Mouse (Mus musculus): ENCODE measurements around the gene 4930558K02Rik.

4930558K02Rik gene

DNA sequence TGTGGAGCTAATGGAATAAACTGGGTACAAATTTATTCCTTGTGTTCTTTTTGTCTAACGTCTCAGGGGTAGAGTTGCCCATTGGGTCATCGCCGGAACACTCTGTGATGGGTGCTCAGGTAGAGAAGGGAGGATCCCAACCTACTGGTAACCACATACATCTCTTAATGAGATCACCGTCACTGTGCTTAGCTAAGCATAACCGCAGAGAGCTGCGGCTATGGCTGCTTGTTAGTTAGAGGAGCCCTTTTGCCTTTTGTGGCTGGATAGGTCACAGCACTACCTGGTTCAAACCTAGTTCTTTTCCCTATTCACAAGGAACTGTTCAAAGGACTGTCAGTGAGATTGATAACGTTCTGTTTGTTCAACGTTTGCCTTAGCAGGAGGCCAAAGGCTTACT lies 70.4 kb downstream of the 4930558K02Rik start:
- no peaks in the 10 kb centered on the region for H3K36me3 ChIP-seq (ENCODE audit: control insufficient read depth, insufficient read depth, low read length, poor library complexity, severe bottlenecking)

DNA sequence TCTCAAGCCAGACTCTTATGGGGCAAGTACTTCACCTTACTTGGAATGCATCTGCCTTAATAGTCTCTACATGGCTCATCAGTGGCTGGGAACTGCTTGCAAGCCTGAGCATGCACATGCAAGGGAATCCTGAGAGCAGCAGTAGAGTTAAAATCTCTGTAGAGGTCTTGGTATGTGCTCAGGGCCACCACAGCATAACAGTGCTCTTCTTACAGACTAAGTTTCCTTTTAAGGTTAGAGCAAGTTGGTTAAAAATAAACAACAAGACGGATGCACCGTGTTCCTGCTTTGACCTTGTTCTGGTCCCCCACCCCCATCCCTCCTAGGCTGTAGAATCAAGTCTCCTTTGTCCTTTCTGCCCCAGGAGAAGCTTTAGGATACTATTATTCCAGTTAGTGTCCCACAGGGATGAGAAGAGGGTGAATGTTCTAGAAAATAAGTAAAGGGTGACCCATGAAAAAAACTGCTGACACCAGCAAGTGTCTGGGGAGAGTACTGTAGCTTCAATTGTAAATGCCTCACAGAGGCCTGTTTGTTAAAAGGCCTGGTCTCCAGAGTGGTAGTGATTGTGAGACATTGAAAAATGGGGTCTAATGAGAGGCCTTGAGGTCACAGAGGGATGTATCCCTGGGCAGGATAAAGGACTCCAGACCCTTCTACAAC lies 71.5 kb downstream of the 4930558K02Rik start:
- H3K36me3 ChIP-seq (ENCODE audit: control insufficient read depth, insufficient read depth, low read length, poor library complexity, severe bottlenecking), result no peaks in the 10 kb centered on the region
- H3K27me3 ChIP-seq (ENCODE audit: control insufficient read depth, insufficient read depth, low read length, poor library complexity, severe bottlenecking), result no peaks in the 10 kb centered on the region
- DNase-seq (ENCODE audit: low read depth, low spot score), result no peak

More for the DNA sequence above, 70.4 kb downstream of the 4930558K02Rik start:
- peak; percentile 52 for DNase-seq (ENCODE audit: low read depth, low spot score)
- no peaks in the 10 kb centered on the region for H3K27me3 ChIP-seq (ENCODE audit: control insufficient read depth, insufficient read depth, low read length, poor library complexity, severe bottlenecking)

DNA sequence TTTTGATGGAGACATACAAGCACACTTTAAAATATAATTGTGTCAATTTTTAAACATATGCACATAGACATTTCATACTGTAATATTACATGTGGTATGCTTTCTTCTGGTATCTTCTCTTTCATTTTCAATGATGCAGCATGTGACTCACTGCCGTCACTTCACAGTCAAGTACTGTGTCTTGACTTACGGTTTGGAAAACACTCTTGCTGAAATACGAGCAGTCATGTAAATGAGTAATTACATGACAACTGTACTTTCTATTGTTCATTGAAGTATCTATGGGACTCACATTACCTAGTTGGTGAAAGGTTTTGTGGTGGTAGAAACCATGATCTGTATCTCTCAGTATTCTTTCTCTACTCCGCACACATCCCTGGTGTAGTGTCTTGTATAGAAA lies 72.3 kb downstream of the 4930558K02Rik start:
- DNase-seq (ENCODE audit: low read depth, low spot score), result no peak

DNA sequence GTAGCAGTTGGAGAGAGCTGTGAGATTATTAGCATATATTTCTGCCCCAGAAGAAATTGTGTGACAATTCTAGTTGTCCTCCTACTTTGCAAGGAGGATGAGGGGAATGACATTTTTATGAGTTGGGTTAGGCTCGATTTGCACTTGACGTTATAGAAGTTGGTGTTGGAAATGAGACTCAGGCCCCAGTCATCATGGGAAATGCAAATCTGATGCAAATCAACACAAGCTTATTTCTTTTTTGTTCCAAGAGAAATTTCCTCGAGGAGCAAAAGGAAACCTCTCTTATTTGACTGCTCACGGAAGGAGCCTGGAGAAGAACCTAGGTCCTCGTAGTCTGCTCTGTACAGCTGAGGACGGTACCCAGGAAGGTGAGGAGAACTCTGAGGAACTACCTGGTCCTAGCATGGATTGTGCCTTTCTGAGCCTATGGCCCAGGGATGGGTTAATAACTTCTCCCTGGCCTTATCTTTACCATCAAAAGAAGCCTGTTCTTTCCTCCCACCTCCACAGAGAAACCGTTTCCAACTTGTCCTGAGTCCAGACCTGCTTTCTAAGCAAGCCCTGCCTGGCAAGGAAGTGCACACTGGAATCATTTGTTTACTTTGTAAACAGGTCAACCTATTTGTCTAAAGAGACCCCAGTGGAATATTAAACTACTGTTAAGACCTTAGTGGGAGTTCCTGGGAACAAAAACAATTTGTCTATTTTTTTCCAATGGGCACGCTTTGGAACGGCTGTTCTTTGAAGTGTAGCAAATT lies 76.6 kb downstream of the 4930558K02Rik start:
- Histone ChIP-seq H3K27me3 (ENCODE audit: control insufficient read depth, insufficient read depth, low read length, poor library complexity, severe bottlenecking) (no peaks in the 10 kb centered on the region), H3K36me3 (ENCODE audit: control insufficient read depth, insufficient read depth, low read length, poor library complexity, severe bottlenecking) (no peaks in the 10 kb centered on the region)
- no peak for DNase-seq (ENCODE audit: low read depth, low spot score)

More for the DNA sequence above, 72.3 kb downstream of the 4930558K02Rik start:
- Histone ChIP-seq H3K27me3 (ENCODE audit: control insufficient read depth, insufficient read depth, low read length, poor library complexity, severe bottlenecking) (no peaks in the 10 kb centered on the region), H3K36me3 (ENCODE audit: control insufficient read depth, insufficient read depth, low read length, poor library complexity, severe bottlenecking) (no peaks in the 10 kb centered on the region)

DNA sequence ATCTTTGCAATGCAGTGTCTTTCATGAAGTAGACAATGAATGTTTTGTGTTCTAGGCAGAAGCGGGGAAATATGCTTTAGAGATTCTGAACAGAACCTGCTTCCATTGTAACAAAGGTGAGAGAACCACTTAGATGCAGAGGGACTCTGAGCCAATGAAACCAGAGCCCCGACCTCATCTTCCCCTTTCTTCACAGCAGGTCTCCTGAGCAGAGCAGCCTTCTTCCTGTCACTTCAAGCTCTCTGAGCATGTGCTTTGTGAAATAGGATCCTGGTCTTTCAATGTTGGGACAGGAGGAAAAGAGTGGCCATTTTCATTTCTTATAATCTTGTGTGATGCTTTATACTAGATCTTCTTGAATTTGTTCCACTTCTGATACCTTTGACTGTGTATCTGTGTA lies 79.3 kb downstream of the 4930558K02Rik start:
- H3K27me3 ChIP-seq (ENCODE audit: control insufficient read depth, insufficient read depth, low read length, poor library complexity, severe bottlenecking), result no peaks in the 10 kb centered on the region
- peak; percentile 54 for DNase-seq (ENCODE audit: low read depth, low spot score)
- no peaks in the 10 kb centered on the region for H3K36me3 ChIP-seq (ENCODE audit: control insufficient read depth, insufficient read depth, low read length, poor library complexity, severe bottlenecking)

DNA sequence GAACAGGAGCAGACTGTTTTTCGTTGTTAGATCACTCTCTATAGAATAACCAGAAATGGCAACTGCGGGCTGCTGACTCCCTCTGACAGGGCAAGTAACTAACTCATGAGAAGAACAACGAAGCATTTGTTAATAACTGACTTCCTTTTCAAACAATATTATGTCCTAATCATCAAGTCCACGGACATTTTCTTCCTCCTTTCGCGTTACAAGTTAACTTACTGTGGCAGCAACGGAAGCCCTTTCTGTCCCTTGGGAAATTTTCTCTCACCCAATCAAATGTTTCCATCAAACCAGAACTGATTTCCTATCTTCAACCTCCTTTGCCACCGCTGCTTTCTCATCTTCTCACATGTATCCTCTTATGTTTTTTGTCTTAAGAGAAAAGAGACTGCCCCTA lies 82.2 kb downstream of the 4930558K02Rik start:
- DNase-seq (ENCODE audit: low read depth, low spot score), result peak; percentile 64
- no peaks in the 10 kb centered on the region for H3K36me3 ChIP-seq (ENCODE audit: control insufficient read depth, insufficient read depth, low read length, poor library complexity, severe bottlenecking)

DNA sequence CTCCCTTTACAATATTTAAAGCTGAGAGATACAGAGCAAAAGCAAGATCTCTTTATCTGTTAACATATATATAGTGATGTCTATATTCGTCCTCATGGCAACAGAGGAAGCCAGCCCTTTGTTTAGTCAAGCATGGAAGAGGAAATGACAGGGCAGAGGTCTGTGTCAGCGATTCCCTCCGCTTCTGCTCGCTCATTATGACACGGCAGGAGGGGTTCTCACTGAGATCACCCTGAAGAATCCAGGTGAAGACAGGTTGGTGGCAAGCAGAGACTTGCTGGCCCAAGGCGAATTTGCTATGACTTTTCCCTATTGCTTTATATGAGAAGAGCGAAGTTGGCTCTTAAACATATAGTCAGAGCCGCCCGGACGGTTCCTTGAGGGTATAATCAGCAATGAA lies 83.3 kb downstream of the 4930558K02Rik start:
- no peaks in the 10 kb centered on the region for H3K27me3 ChIP-seq (ENCODE audit: control insufficient read depth, insufficient read depth, low read length, poor library complexity, severe bottlenecking)
- no peaks in the 10 kb centered on the region for H3K36me3 ChIP-seq (ENCODE audit: control insufficient read depth, insufficient read depth, low read length, poor library complexity, severe bottlenecking)
- DNase-seq (ENCODE audit: low read depth, low spot score), result peak; percentile 84

More for the DNA sequence above, 82.2 kb downstream of the 4930558K02Rik start:
- no peaks in the 10 kb centered on the region for H3K27me3 ChIP-seq (ENCODE audit: control insufficient read depth, insufficient read depth, low read length, poor library complexity, severe bottlenecking)

DNA sequence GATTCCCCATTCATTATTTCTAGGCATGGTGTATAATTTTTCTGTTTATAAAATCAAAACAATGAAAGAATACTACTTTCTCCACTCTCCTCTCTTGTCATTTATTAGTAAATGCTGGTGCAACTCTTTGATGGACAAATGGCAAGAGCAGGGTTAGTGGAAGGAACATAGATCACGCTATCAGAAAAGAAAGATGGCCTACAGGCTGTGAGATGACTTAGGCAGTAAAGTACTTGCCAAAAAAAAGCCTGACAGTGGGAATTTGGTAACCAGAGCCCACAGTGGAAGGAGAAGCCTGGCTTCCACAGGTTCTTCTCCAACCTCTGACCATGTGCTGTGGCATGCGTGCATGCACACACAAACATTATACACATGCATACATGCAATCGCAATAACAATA lies 84.4 kb downstream of the 4930558K02Rik start:
- no peaks in the 10 kb centered on the region for H3K36me3 ChIP-seq (ENCODE audit: control insufficient read depth, insufficient read depth, low read length, poor library complexity, severe bottlenecking)

DNA sequence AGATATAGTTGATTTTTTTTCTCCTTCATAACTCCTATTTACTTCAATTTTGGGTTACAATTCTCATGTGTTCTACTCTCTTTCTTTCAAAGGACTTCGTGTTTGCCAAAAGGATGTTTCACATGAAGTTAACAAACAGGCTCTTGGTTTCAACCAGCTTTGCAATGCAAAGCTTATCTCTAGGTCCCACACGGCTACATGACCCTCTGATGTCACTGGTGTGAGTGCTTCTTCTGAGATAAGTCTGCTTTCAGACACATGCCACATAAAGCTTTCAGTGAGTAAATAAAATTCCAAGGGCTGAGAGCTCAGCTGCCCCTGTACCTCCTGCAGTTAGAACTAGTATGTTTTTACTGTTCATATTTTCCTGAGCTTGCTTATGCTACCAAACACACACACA lies 84.9 kb downstream of the 4930558K02Rik start:
- no peaks in the 10 kb centered on the region for H3K27me3 ChIP-seq (ENCODE audit: control insufficient read depth, insufficient read depth, low read length, poor library complexity, severe bottlenecking)
- DNase-seq (ENCODE audit: low read depth, low spot score), result no peak
- H3K36me3 ChIP-seq (ENCODE audit: control insufficient read depth, insufficient read depth, low read length, poor library complexity, severe bottlenecking), result no peaks in the 10 kb centered on the region

More for the DNA sequence above, 84.4 kb downstream of the 4930558K02Rik start:
- no peaks in the 10 kb centered on the region for H3K27me3 ChIP-seq (ENCODE audit: control insufficient read depth, insufficient read depth, low read length, poor library complexity, severe bottlenecking)
- DNase-seq (ENCODE audit: low read depth, low spot score), result no peak

DNA sequence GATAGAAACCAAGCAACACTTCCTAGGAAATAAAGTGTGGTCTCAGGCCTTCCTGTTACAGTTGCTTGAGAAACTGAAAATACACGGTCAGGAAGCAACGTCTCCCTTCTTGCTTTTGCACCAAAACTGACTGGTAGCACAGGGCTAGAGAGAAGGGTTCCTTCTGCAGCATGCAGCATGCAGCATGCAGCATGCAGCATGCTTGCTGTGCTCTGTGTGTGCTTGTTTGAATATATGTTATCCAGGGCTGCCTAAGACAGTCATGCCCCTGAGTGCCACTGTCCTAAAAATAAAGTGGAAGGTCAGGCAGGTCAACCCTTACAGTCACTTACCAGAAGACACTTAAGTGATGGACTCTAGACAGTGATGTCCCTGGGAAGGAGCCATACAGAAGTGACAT lies 85.3 kb downstream of the 4930558K02Rik start:
- Histone ChIP-seq H3K36me3 (ENCODE audit: control insufficient read depth, insufficient read depth, low read length, poor library complexity, severe bottlenecking) (no peaks in the 10 kb centered on the region), H3K27me3 (ENCODE audit: control insufficient read depth, insufficient read depth, low read length, poor library complexity, severe bottlenecking) (no peaks in the 10 kb centered on the region)
- peak; percentile 54 for DNase-seq (ENCODE audit: low read depth, low spot score)
